Mouse (Mus musculus) large intestine, adult 2 months (tissue): ENCODE data around the gene Zfp663. TPM values are rescaled to one million over a fixed set of nuclear protein-coding genes. Genes with fewer than 3 reads are reported as not detected.

Experiments used
- DNase-seq: peaks from one replicate; pipeline ENCODE4 v3.0.0-alpha.2; 2012; ENCODE audit warnings: low read depth, low spot score
- WGBS: fragments of 180-500 bp; shearing (Covaris S2); methylation state at CpG from one replicate; pipeline ENCODE4 v1.1.7; 2018; 5-methylcytosine and 5-hydroxymethylcytosine counted together
- polyA plus RNA-seq: library from polyadenylated mRNA; depleted of rRNA; stranded (reverse); fragments of >200 nt; gene quantifications from 2 replicates; pipeline ENCODE4 v1.2.3, GENCODE M21; 2012; rRNA removed

Zfp663 gene
- not detected in 2 replicates for polyA plus RNA-seq

GRCm38 (mm10) chr2:165368496-165368895 lies at the start of gene Zfp663:
Gene Zfp663, minus strand, starts transcription at chr2:165368729.
- 8% methylated on average over 27 of the region's 27 CpGs for WGBS
- DNase-seq, result no peak

GRCm38 (mm10) chr2:165417291-165417690 lies 48.8 kb upstream of the Zfp663 start:
- WGBS, result 55% methylated on average over 7 of the region's 7 CpGs
- DNase-seq, result no peak

GRCm38 (mm10) chr2:165415795-165416194 lies 47.3 kb upstream of the Zfp663 start:
- DNase-seq, result no peak
- WGBS, result 61% methylated on average over 6 of the region's 6 CpGs

DNA sequence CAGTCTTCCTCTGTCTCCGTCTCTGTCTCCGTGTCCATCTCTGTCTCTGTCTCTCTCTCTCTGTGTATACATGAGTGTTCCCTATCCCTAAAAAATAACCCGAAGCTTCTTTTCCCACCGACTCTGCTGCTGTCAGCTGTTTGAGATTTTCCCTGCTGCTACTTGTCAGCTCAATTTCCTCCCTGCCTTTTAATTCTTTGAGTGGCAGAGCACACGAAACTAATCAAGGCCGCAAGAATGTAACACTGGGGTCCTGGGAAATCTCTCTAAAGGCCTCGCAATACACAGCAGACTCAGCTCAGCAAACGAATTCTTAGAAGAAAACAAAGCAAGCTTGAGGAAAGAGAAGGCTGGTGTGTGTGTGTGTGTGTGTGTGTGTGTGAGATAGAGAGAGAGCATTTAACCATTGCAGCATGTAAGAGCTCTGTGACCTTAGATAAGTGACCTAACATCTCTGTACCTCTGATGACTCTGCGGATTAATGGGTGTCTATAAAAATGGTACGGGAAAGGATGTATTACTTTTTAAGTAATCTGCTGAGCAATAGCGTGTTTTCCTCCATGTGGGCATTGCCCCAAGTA lies 46.7 kb upstream of the Zfp663 start:
- WGBS, result 54% methylated on average over 11 of the region's 11 CpGs
- no peak for DNase-seq

GRCm38 (mm10) chr2:165414321-165414720 lies 45.8 kb upstream of the Zfp663 start:
- DNase-seq, result no peak
- WGBS, result 77% methylated on average over 5 of the region's 5 CpGs

GRCm38 (mm10) chr2:165413884-165414283 lies 45.4 kb upstream of the Zfp663 start:
- WGBS, result 52% methylated on average over 3 of the region's 3 CpGs

GRCm38 (mm10) chr2:165407700-165408301 lies 39.3 kb upstream of the Zfp663 start:
- no peak for DNase-seq
- 39% methylated on average over 10 of the region's 10 CpGs for WGBS

More at GRCm38 (mm10) chr2:165413884-165414283, 45.4 kb upstream of the Zfp663 start:
- no peak for DNase-seq

DNA sequence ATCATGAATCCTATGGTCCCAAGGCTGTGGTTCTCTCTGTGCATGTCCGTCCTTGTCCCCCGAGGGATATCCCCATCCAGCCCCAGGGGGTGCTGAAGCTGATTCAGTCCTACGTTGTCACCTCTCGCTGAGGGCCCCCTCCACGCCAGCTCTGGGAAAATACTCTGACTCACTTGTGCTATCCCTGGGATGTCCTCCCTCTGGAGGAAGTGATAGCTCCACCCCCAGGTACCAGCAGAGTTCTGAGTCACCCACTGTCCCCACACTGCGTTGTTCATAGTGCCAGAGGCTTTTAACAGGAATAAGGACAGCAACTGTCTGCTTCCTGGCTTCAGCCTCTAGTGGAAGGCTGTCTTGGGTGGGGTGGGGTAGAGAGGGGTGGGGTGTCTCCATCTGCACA lies 36.8 kb upstream of the Zfp663 start:
- no peak for DNase-seq
- WGBS, result 26% methylated on average over 6 of the region's 6 CpGs

DNA sequence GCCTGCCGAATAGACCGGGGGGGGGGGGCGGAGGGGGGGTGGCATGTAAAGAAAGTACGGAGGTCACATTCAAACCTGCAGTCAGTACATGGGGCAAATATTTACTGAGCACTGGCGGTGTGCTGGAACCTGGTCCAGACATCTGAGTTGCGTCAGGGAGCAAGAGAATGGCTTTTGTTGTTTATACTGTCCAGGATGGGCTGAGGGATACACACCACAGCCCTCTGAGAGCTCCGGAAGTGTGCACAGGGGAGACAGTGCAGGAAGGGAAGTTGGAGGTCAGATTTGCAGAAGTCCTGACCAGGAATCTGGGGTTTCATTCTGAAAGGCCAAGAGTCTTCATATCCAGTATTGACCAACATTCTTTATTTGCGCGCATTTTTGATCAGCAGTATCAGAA lies 36.4 kb upstream of the Zfp663 start:
- no peak for DNase-seq
- WGBS, result 23% methylated on average over 9 of the region's 9 CpGs

- WGBS, result 75% methylated on average over 15 of the region's 15 CpGs
Measured at GRCm38 (mm10) chr2:165398164-165398785, 29.7 kb upstream of the Zfp663 start.

GRCm38 (mm10) chr2:165397502-165398163 lies 29.1 kb upstream of the Zfp663 start:
- WGBS, result 81% methylated on average over 23 of the region's 23 CpGs
- DNase-seq, result no peak

More at GRCm38 (mm10) chr2:165398164-165398785, 29.7 kb upstream of the Zfp663 start:
- DNase-seq, result no peak

DNA sequence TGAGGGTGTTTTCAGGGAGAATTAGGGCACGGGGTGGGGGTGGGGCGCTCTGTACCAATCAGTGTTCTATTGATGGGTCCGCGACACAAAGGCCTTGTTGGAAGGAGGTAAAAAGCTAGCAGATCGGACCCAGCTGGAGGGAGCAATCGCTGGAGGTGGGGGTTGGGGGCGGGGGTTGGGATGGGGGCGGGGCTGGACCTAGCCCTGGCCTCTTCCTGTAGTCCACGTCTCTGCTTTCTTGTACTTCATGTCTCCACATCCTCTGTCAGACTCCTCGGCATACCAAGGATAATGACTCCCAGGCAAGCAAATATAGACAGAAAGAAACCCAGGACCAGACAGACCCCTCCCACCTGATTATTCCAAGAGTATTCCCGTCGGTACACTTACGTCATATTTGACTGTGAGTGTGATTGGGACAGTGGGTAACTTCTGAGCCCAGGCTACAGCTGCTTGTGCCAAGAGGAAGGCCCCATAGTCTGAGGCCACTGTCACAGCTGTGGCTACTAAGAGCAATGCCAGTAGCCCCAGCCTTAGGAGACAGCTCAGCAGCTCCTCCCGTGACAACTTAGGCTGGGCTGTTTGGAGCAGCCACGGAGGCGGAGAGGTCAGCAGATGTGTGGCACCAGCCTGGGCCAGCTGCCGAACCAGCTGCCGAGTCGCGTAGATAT lies 28.4 kb upstream of the Zfp663 start:
- DNase-seq, result no peak
- 53% methylated on average over 20 of the region's 20 CpGs for WGBS

DNA sequence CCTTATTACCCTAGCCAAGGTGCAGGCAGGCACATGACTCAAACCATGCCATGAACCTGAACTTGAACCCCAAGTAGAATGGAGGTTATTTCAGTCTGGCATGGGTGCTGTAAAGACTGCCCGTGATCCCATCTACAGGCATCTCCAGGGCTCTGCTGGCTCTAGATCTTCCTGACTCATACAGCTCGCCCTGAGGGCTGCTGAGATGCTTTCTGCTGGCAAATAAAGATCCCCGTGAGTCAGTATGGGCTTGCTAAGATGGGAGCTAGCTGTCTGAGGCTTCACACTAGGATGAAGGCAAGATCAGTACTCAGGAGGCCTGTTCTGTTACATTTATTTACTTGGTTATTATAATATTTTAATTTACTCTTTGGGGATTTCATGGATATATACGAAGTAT lies 23.6 kb upstream of the Zfp663 start:
- DNase-seq, result no peak
- 77% methylated on average over 4 of the region's 4 CpGs for WGBS

DNA sequence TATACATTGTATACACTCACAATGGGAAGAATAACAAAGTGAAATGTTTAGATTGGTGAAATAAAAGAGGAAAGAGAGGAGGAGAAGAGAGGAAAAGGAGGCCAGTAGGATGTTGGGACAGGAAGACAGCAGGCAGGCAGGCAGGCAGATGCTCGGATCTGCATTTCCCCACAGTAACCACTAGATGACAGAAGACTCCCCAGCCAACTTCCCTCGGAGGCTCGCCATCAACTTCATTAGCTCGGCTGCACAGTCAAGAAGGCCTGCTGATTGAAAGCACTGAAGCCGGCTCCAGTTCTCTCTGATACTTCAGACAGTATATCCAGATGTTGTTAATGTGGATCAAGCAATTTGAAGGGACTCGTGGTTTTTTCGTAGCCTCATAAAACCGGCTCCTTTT lies 23.0 kb upstream of the Zfp663 start:
- DNase-seq, result no peak
- WGBS, result 16% methylated on average over 8 of the region's 8 CpGs

GRCm38 (mm10) chr2:165389299-165389952 lies 20.9 kb upstream of the Zfp663 start:
- WGBS, result 50% methylated on average over 6 of the region's 6 CpGs
- DNase-seq, result no peak

DNA sequence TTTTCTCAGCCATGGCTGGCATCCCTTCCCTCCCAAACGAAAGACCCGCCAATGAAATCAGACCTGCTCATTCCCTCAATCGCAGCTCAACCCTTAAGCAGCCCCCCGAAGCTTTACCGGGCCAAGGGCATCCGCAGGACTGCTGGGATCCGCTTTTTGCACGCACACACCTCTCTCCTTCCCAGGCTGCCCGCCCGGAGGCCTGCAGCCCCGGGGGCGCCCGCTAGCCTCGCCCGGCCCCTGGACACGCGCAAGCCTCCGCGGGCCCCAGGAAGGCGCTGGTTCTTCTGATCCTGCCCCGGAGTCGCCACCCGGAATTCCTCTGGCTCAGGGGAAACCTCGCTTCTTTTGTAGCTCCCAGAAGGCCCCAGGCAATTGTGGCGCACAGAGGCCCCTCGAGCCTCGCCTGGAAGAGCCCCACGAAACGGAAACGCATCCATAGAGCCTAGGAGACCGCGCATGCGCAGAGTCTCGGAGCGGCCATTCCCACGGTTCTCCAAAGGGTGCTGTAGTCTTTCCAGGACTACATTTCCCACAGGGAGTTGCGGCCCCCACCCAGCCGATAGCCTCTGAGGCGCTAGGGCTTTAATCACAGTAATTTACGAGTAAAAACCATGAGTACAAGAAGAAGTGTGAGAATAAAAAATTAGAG lies 19.4 kb upstream of the Zfp663 start, which contains the start of gene Zfp334:
Gene Zfp334, minus strand, starts transcription at position 416 of the 652 bp plus-strand sequence.
- peak; percentile 73 for DNase-seq
- 1% methylated on average over 40 of the region's 40 CpGs for WGBS

- DNase-seq, result no peak
- 51% methylated on average over 4 of the region's 4 CpGs for WGBS
Measured at GRCm38 (mm10) chr2:165387370-165387769, 18.8 kb upstream of the Zfp663 start.

GRCm38 (mm10) chr2:165380050-165380449 lies 11.5 kb upstream of the Zfp663 start:
- 96% methylated on average over 25 of the region's 25 CpGs for WGBS
- DNase-seq, result no peak

- no peak for DNase-seq
- WGBS, result 86% methylated on average over 4 of the region's 4 CpGs
Measured at GRCm38 (mm10) chr2:165376001-165376400, 7.5 kb upstream of the Zfp663 start.
